Mouse (Mus musculus): ENCODE measurements around the gene Gm21083. TPM values are rescaled to one million over a fixed set of nuclear protein-coding genes. Genes with fewer than 3 reads are reported as not detected.
A peak's percentile ranks its signal among the peaks of the same experiment; 100 is the strongest.
"Not testable (repeated sequence)": the region's sequence is repeated elsewhere in the genome, so short reads cannot be mapped to it uniquely, and the experiment has no call there.

The Gm21083 gene
- not detected in 2 replicates for polyA plus RNA-seq (2015; fragmentation: Nextera tagmentation; extraction: Ambion mirVana)

DNA sequence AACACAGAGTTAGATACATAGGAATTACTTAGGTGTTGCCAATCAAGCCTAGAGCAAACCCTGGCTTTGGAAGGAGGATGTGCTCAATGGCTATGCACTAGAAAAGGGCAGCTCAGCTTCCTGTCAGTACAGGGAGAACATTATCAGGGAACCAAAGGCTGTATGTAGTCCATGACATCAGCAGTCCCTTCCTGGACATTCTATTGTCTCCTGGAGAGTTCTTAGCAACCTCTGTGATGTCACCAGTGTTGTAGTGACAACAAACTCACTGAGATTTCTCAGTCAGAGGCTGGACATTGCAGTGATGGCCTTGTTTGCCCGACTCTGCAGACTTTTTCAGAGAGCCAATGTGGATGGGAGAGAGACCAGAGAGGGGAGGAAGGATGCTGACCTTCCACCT lies at the start of gene Gm21083:
Gene Gm21083 (plus strand): TSS at position 301 of the 400 bp plus-strand sequence.
- not testable (repeated sequence) for H3K9ac ChIP-seq (ENCODE audit: low read length); H3K4me3 ChIP-seq (replicated peaks; ENCODE audit: low read length); H3K4me2 ChIP-seq (ENCODE audit: low read depth, low read length); H3K27me3 ChIP-seq (ENCODE audit: control insufficient read depth, insufficient read depth, low read length); H3K4me1 ChIP-seq (ENCODE audit: control insufficient read depth, insufficient read depth, low read length); H3K36me3 ChIP-seq (ENCODE audit: control insufficient read depth, insufficient read depth, low read length); ATAC-seq (ENCODE audit: insufficient read depth, low FRiP score); H3K9me3 ChIP-seq (replicated peaks; ENCODE audit: control insufficient read depth, low read length); H3K27ac ChIP-seq (ENCODE audit: low read length)
- no CpG with 5 or more reads among the region's 1 CpGs for WGBS

DNA sequence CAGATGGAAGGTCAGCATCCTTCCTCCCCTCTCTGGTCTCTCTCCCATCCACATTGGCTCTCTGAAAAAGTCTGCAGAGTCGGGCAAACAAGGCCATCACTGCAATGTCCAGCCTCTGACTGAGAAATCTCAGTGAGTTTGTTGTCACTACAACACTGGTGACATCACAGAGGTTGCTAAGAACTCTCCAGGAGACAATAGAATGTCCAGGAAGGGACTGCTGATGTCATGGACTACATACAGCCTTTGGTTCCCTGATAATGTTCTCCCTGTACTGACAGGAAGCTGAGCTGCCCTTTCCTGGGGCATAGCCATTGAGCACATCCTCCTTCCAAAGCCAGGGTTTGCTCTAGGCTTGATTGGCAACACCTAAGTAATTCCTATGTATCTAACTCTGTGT lies 48.0 kb upstream of the Gm21083 start, which contains the start of gene Gm21190:
Gene Gm21190 (minus strand): TSS at position 101 of the 400 bp plus-strand sequence.
- H3K4me1 ChIP-seq (ENCODE audit: control insufficient read depth, insufficient read depth, low read length); H3K36me3 ChIP-seq (ENCODE audit: control insufficient read depth, insufficient read depth, low read length); H3K4me3 ChIP-seq (replicated peaks; ENCODE audit: low read length); H3K9me3 ChIP-seq (replicated peaks; ENCODE audit: control insufficient read depth, low read length); H3K4me2 ChIP-seq (ENCODE audit: low read depth, low read length); H3K27me3 ChIP-seq (ENCODE audit: control insufficient read depth, insufficient read depth, low read length); H3K27ac ChIP-seq (ENCODE audit: low read length); H3K9ac ChIP-seq (ENCODE audit: low read length); ATAC-seq (ENCODE audit: insufficient read depth, low FRiP score): not testable (repeated sequence)
- WGBS, result no CpG with 5 or more reads among the region's 1 CpGs

DNA sequence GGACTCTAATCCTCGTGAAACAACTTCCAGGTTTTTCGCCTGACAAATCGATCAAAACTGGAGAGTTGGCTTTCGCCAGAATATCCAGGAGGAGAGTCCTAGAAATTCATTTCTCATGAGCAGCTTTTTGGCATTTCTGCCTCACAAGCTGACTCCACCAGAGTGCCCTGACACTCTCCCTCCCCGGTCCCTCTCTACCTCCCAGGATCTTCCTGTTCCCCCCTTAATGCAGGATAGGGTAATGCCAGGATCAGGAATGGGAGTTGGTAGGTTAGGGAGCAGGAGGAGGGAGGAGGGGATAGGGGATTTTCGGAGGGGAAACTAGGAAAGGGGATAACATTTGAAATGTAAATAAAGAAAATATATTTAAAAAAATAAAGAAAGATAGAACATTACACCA lies 28.5 kb upstream of the Gm21083 start:
- not testable (repeated sequence) for H3K9me3 ChIP-seq (replicated peaks; ENCODE audit: control insufficient read depth, low read length); H3K4me1 ChIP-seq (ENCODE audit: control insufficient read depth, insufficient read depth, low read length); H3K4me2 ChIP-seq (ENCODE audit: low read depth, low read length); H3K27ac ChIP-seq (ENCODE audit: low read length); H3K9ac ChIP-seq (ENCODE audit: low read length); H3K4me3 ChIP-seq (replicated peaks; ENCODE audit: low read length); H3K27me3 ChIP-seq (ENCODE audit: control insufficient read depth, insufficient read depth, low read length); ATAC-seq (ENCODE audit: insufficient read depth, low FRiP score); H3K36me3 ChIP-seq (ENCODE audit: control insufficient read depth, insufficient read depth, low read length)
- WGBS, result 72% methylated on average over 6 of the region's 6 CpGs

DNA sequence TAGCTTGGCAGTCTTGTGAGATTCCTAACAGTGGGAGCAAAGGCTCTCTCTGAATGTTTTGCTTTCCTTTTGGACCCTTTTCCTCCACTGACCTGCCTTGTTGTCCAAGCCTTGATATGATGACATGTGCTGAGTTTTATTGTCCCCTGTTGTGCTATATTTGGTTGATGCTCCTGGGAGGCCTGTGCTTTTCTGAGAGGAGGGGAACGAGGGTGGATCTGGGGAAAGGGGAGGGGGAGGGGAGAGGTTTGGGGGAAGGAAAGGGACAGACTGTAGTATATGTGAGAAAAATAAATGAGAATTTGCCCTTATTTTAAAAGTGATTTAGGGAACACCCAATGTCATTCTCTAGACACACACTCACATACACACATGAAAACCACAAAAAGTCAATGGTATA lies 28.0 kb upstream of the Gm21083 start:
- H3K9me3 ChIP-seq (replicated peaks; ENCODE audit: control insufficient read depth, low read length); ATAC-seq (ENCODE audit: insufficient read depth, low FRiP score); H3K4me2 ChIP-seq (ENCODE audit: low read depth, low read length); H3K4me3 ChIP-seq (replicated peaks; ENCODE audit: low read length); H3K27ac ChIP-seq (ENCODE audit: low read length); H3K36me3 ChIP-seq (ENCODE audit: control insufficient read depth, insufficient read depth, low read length); H3K4me1 ChIP-seq (ENCODE audit: control insufficient read depth, insufficient read depth, low read length); H3K27me3 ChIP-seq (ENCODE audit: control insufficient read depth, insufficient read depth, low read length); H3K9ac ChIP-seq (ENCODE audit: low read length): not testable (repeated sequence)
- WGBS, result 22% methylated on average over 1 of the region's 1 CpGs

DNA sequence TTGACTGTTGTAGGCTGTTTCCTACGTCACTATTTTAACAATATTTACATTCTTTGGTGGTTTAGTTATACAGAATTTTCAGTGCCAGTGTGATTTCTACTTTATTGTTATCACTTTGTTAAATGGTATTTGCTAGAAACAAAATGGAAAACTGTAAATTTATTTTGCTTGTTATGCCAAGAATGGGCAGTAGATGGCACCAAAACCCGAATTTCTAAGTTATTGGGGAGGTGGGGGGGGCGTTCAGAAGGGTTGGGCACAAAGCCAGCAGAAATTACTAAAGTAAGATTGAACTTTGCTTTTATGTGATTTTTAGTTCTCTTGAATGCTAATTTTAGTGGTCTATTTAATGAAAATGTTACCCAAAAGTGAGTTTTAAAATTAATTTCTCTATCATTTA lies 27.5 kb upstream of the Gm21083 start:
- ATAC-seq (ENCODE audit: insufficient read depth, low FRiP score); H3K36me3 ChIP-seq (ENCODE audit: control insufficient read depth, insufficient read depth, low read length); H3K4me3 ChIP-seq (replicated peaks; ENCODE audit: low read length); H3K9me3 ChIP-seq (replicated peaks; ENCODE audit: control insufficient read depth, low read length); H3K27ac ChIP-seq (ENCODE audit: low read length); H3K27me3 ChIP-seq (ENCODE audit: control insufficient read depth, insufficient read depth, low read length); H3K4me2 ChIP-seq (ENCODE audit: low read depth, low read length); H3K4me1 ChIP-seq (ENCODE audit: control insufficient read depth, insufficient read depth, low read length); H3K9ac ChIP-seq (ENCODE audit: low read length): not testable (repeated sequence)
- WGBS, result 12% methylated on average over 3 of the region's 3 CpGs

DNA sequence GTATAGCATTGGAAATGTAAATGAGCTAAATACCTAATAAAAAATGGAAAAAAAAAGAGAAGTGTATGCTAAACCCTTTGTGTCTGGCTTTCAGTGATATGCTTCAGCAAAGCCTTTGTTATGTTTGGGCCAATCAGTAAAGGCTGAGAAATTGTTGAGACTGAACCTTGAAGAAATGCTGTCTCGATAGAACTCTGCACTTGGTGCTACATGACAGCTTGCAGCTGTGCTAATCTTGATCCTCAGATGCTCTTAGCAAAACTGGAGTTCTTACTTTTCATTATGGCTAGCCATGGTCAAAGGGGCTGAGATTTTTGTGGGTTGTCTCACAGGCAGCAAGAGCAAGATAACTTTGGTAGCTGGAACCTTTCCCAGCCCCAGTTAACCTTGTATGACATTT lies 18.5 kb upstream of the Gm21083 start:
- H3K4me3 ChIP-seq (replicated peaks; ENCODE audit: low read length); ATAC-seq (ENCODE audit: insufficient read depth, low FRiP score): not testable (repeated sequence)
- WGBS, result 46% methylated on average over 1 of the region's 1 CpGs

DNA sequence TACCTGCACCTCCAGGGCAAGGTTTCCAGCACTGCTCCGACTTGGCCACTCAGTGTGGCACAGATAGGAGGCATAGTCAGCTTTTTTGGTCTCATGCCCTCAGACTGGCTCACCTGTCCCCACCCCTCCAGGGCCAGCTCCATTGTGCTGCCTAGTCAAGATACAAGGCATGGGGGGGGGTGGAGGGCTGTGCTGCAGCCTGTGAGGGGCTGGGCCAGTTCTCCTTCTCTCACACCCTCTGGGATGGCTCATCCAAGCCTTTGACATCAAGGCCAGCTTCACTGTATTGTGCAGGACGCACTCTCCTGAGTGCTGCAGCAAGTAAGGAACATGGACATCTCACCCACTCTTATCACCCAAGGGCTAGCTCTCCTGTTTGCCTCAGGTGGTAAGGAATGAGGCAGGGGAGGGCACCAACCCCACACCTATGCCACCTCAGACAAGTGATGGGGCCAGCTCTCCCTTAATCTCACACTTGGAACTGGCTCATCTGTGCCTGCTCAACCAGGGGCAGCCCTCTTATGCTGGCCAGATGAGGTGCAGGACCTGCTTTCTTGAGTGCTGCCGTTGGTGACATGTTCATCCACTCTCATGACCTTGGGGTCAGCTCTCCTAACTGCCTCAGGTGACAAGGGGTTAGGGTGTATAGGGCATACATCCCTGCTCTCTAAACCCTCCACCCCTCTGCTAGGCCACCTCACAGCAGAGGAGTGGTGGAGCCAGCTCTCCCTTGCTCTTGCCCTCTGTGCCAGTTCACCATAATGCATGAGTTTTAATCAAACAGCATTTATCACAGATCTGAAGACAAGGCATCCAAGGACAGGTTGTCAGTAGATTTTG lies 15.5 kb upstream of the Gm21083 start:
- H3K4me1 ChIP-seq (ENCODE audit: control insufficient read depth, insufficient read depth, low read length); H3K27me3 ChIP-seq (ENCODE audit: control insufficient read depth, insufficient read depth, low read length); H3K36me3 ChIP-seq (ENCODE audit: control insufficient read depth, insufficient read depth, low read length); H3K9me3 ChIP-seq (replicated peaks; ENCODE audit: control insufficient read depth, low read length); H3K27ac ChIP-seq (ENCODE audit: low read length); H3K4me3 ChIP-seq (replicated peaks; ENCODE audit: low read length); H3K9ac ChIP-seq (ENCODE audit: low read length); H3K4me2 ChIP-seq (ENCODE audit: low read depth, low read length): not testable (repeated sequence)
- WGBS, result 79% methylated on average over 3 of the region's 3 CpGs
- ATAC-seq (ENCODE audit: insufficient read depth, low FRiP score), result peak; percentile 60

More for the DNA sequence above, 18.5 kb upstream of the Gm21083 start:
- H3K4me1 ChIP-seq (ENCODE audit: control insufficient read depth, insufficient read depth, low read length); H3K36me3 ChIP-seq (ENCODE audit: control insufficient read depth, insufficient read depth, low read length); H3K27me3 ChIP-seq (ENCODE audit: control insufficient read depth, insufficient read depth, low read length); H3K4me2 ChIP-seq (ENCODE audit: low read depth, low read length); H3K9me3 ChIP-seq (replicated peaks; ENCODE audit: control insufficient read depth, low read length); H3K9ac ChIP-seq (ENCODE audit: low read length); H3K27ac ChIP-seq (ENCODE audit: low read length): not testable (repeated sequence)

DNA sequence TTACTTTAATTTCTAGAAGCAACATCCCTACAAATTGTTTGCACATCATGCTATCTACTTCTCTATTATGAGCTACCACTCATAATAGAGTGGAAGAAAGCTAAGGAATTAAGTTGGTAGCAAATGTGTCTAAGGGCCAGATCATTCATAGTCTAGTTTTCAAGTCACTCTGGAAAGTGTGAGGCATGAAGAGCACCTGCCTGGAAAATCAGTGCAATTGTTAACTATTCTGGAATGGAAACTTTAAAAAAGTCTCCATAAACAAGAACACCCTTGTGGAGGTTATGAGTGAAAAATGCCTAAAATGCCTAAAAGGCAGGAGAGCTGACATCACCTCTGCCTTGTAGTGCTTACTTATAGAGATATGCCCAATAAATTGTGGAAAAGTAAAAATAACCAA lies 3.4 kb upstream of the Gm21083 start:
- ATAC-seq (ENCODE audit: insufficient read depth, low FRiP score); H3K9ac ChIP-seq (ENCODE audit: low read length); H3K36me3 ChIP-seq (ENCODE audit: control insufficient read depth, insufficient read depth, low read length); H3K9me3 ChIP-seq (replicated peaks; ENCODE audit: control insufficient read depth, low read length); H3K27ac ChIP-seq (ENCODE audit: low read length); H3K4me2 ChIP-seq (ENCODE audit: low read depth, low read length); H3K4me1 ChIP-seq (ENCODE audit: control insufficient read depth, insufficient read depth, low read length); H3K27me3 ChIP-seq (ENCODE audit: control insufficient read depth, insufficient read depth, low read length); H3K4me3 ChIP-seq (replicated peaks; ENCODE audit: low read length): not testable (repeated sequence)

DNA sequence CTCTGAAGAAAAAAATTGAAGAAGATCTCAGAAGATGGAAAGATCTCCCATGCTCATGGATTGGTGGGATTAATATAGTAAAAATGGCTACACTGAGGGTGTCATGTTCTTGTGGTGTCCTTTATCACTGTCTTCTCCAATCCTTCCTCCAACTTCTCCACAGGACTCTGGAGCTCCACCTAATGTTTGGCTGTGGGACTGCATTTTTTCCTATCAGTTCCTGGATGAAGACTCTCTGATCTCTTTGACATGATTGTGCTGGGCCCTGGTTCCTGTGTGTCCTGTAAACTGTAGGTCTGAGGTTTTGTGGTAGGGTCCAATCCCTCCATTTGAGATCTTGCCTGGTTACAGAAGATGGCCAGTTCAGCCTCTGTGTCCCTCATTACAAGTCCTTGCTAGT lies 9.2 kb downstream of the Gm21083 start:
- not testable (repeated sequence) for H3K27ac ChIP-seq (ENCODE audit: low read length); H3K36me3 ChIP-seq (ENCODE audit: control insufficient read depth, insufficient read depth, low read length); H3K4me2 ChIP-seq (ENCODE audit: low read depth, low read length); ATAC-seq (ENCODE audit: insufficient read depth, low FRiP score); H3K4me3 ChIP-seq (replicated peaks; ENCODE audit: low read length); H3K9me3 ChIP-seq (replicated peaks; ENCODE audit: control insufficient read depth, low read length); H3K27me3 ChIP-seq (ENCODE audit: control insufficient read depth, insufficient read depth, low read length); H3K4me1 ChIP-seq (ENCODE audit: control insufficient read depth, insufficient read depth, low read length); H3K9ac ChIP-seq (ENCODE audit: low read length)
